Mouse (Mus musculus) intestine, embryonic 14.5 days (tissue): ENCODE data around the gene Elf3. TPM values are rescaled to one million over a fixed set of nuclear protein-coding genes. Genes with fewer than 3 reads are reported as not detected.
"Not testable (repeated sequence)": the region's sequence is repeated elsewhere in the genome, so short reads cannot be mapped to it uniquely, and the experiment has no call there.

Experiments used
- ATAC-seq: fragments of 200-750 bp; cut with Nextera tagmentation; replicated peaks from 2 replicates; pipeline ENCODE4 v1.8.0; 2017; ENCODE audit warnings: low read depth, moderate number of reproducible peaks, moderate TSS enrichment, moderate library complexity; ENCODE audit not compliant: low FRiP score, low TSS enrichment
- DNase-seq: peaks from one replicate; pipeline ENCODE4 v3.0.0-alpha.2; 2018; ENCODE audit warnings: low spot score
- H3K27ac ChIP-seq: fragments of 300-500 bp; sonication (generic); 2 replicates; pipeline ENCODE4 v1.5.1; 2014; ENCODE audit warnings: low read depth, mild to moderate bottlenecking, control low read depth
- H3K27me3 ChIP-seq: fragments of 300-500 bp; sonication (generic); replicated peaks from 2 replicates; pipeline ENCODE4 v1.6.1; 2014; ENCODE audit warnings: low read length, control low read depth; ENCODE audit not compliant: control insufficient read depth, insufficient read depth
- H3K36me3 ChIP-seq: fragments of 300-500 bp; sonication (generic); 2 replicates; pipeline ENCODE4 v1.6.1; 2014; ENCODE audit warnings: low read length, control low read depth; ENCODE audit not compliant: control insufficient read depth, insufficient read depth
- H3K4me1 ChIP-seq: fragments of 300-500 bp; sonication (generic); replicated peaks from 2 replicates; pipeline ENCODE4 v1.6.1; 2014; ENCODE audit warnings: low read length, control low read depth, mixed read lengths; ENCODE audit not compliant: control insufficient read depth, insufficient read depth
- H3K4me2 ChIP-seq: fragments of 300-500 bp; sonication (generic); 2 replicates; pipeline ENCODE4 v1.6.1; 2014; ENCODE audit warnings: low read length
- H3K4me3 ChIP-seq: fragments of 300-500 bp; sonication (generic); 2 replicates; pipeline ENCODE4 v1.5.1; 2014; ENCODE audit warnings: low read depth, low read length, control low read depth, mixed read lengths
- H3K9ac ChIP-seq: fragments of 300-500 bp; sonication (generic); 2 replicates; pipeline ENCODE4 v1.6.1; 2014; ENCODE audit warnings: mild to moderate bottlenecking, low read length
- H3K9me3 ChIP-seq: fragments of 300-500 bp; sonication (generic); 2 replicates; pipeline ENCODE4 v1.6.1; 2016; ENCODE audit warnings: low read length, control low read depth; ENCODE audit not compliant: control insufficient read depth
- WGBS: fragments of 180-500 bp; shearing (Covaris S2); extraction: QIAGEN DNeasy Blood & Tissue Kit; methylation state at CpG from one replicate; pipeline ENCODE4 v1.1.7; 2014; 5-methylcytosine and 5-hydroxymethylcytosine counted together
- polyA plus RNA-seq: library from polyadenylated mRNA; unstranded; fragments of >200 nt; fragmentation: Nextera tagmentation; extraction: Ambion mirVana; gene quantifications from 2 replicates; pipeline ENCODE4 v1.2.1, GENCODE M21; 2014

Gene Elf3
- polyA plus RNA-seq, 1 experiment from 2014 or later = 169 TPM

DNA sequence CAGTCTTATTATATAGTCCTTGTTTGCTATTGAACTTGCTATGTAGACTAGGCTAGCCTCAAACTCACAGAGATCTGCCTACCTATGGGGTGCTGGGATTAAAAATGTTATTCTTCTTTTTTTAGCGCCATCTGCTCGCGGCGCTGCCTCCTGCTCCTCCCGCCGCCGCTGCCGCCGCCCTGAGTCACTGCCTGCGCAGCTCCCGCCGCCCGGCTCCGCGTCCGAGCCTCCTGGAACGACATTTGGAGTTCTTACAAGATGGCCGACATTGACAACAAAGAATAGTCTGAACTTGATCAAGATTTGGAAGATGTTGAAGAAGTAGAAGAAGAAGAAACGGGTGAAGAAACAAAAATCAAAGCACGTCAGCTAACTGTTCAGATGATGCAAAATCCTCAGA is 26.5 kb downstream of the Elf3 start:
- not testable (repeated sequence) for DNase-seq, ATAC-seq

DNA sequence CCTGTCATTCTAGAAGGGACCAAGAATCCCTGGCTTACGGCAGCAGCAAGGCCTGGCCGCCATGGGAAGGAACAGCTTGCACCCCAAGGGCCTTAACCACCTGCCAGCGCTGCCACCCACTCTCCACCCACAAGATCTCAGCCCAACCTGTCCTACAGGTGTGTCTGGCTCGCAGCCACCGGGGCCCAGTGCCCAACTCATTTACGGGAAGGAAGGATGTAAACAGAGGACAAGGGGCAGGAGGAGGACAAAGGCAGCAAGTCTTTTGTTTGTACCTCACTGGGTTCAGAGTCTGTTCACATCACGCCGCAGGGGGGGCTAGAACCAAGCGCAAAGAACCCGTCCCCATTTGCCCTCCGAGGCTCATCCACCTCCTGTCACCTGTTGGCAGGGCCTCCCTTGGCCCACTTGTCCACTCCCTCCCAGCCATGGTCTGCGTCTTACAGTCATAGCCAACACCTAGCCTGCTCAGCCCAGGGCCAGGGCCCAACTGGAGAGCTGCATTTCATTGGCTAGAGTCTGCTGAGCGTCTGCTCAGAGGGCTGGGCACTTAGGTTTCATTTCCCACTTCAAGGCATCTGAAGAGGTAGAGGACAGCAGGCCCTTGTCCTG is 30.9 kb downstream of the Elf3 start:
- H3K4me3 ChIP-seq = no peak overlapping the region
- no peak for ATAC-seq
- H3K4me2 ChIP-seq = no peak overlapping the region
- no peaks in the 10 kb centered on the region for H3K9me3 ChIP-seq
- H3K36me3 ChIP-seq = no peaks in the 10 kb centered on the region
- 76% methylated on average over 13 of the region's 13 CpGs for WGBS
- H3K9ac ChIP-seq = no peak overlapping the region
- no peaks in the 10 kb centered on the region for H3K27me3 ChIP-seq
- no peak for DNase-seq
- peaks cover 5% of the 10 kb centered on the region; the same call in 1 of the 2 replicates for H3K4me1 ChIP-seq
- H3K27ac ChIP-seq = no peak overlapping the region

More for the DNA sequence above, 26.5 kb downstream of the Elf3 start:
- not testable (repeated sequence) for H3K36me3 ChIP-seq, H3K4me3 ChIP-seq, H3K4me2 ChIP-seq, H3K4me1 ChIP-seq, H3K27ac ChIP-seq, H3K27me3 ChIP-seq, H3K9me3 ChIP-seq, H3K9ac ChIP-seq
- 74% methylated on average over 20 of the region's 20 CpGs for WGBS

DNA sequence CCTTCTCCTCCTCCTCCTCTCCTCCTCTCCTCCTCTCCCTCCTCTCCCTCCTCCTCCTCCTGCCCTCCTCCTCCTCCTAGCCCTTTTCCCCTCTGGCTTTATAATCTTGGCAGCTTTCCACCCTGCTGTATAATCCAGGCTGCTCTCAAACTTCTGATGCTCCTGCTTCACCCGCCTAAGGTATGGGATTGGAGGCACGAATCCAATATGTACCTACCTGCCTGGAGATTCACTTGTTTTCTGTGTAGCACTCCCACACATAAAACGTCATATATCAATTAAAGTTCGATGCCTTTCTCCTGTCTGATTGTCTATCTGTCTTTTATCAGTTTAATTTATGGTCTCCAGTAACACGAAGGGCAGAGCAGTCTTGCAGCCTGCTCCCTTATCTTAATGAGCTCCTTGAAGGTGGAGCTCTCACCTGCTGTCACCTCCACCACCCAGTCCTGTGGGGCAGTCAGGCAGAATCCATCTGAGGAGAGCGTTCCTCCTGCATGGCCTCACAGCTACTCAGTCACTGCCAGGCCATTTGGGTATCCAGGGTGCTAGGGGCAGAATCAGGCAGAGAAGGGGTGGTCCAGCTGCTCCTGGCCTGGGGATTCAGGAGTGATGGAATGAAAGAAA is 33.3 kb downstream of the Elf3 start:
- Histone ChIP-seq H3K4me1 (peaks cover 5% of the 10 kb centered on the region; the same call in 1 of the 2 replicates), H3K27me3 (no peaks in the 10 kb centered on the region), H3K9ac (no peak overlapping the region), H3K4me3 (no peak overlapping the region), H3K36me3 (no peaks in the 10 kb centered on the region), H3K9me3 (no peaks in the 10 kb centered on the region), H3K27ac (no peak overlapping the region), H3K4me2 (no peak overlapping the region)
- DNase-seq (no peak), ATAC-seq (peak; percentile 76)
- 17% methylated on average over 6 of the region's 6 CpGs for WGBS

DNA sequence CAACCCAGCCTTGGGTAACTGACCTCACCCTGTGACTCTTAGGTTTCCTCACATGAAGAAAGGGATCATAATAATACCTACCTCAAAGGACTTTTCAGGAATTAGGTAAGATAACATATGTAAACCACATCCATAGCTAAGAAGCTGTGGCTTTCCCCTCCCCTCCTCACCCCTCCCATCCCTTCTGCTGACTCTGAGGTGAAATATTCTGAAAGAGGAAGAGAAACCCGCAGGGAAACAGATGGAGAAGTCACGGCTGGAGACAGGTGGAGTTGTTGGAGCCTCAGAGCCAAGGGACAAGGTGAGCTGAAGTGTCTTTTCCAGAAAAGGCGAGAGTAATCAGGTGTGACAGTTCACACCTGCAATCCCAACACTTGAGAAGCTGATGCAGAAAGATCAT is 34.2 kb downstream of the Elf3 start:
- peaks cover 5% of the 10 kb centered on the region; the same call in 1 of the 2 replicates for H3K4me1 ChIP-seq
- no peaks in the 10 kb centered on the region for H3K36me3 ChIP-seq
- no peak for DNase-seq
- no peak overlapping the region for H3K4me2 ChIP-seq
- no peak for ATAC-seq
- WGBS = 71% methylated on average over 3 of the region's 3 CpGs
- no peak overlapping the region for H3K4me3 ChIP-seq
- no peaks in the 10 kb centered on the region for H3K9me3 ChIP-seq
- H3K27me3 ChIP-seq = no peaks in the 10 kb centered on the region
- no peak overlapping the region for H3K9ac ChIP-seq
- no peak overlapping the region for H3K27ac ChIP-seq

DNA sequence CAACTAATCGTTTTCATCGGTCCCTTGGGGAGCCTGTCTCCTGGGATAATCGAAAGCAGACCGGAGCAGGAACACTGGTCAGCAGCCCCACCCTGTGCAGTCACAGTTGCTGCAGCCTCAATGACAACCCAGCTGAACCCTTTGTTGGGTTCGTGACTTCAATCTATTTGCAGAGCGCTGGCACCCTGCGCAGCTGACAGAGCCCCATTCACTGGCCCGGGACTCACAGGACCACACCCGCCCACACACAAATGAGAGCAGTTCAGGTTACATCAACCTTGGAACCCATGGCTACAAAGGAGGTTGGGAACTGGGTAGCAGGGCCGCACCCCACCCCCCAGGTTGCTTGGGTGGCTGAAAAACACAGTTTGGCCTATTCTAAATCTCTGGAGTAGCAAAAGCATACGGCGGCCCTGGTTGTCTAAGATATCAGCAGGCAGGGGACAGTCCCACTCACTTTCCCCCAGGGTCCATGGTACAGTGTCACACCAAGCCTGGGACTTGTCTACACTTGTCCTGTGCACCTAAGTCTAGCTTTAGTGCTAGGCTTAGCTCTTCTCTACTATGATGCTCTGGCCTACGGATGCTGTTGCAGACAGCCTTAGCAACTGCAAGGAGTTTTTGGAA is 40.6 kb downstream of the Elf3 start:
- Histone ChIP-seq H3K9ac (no peak overlapping the region), H3K9me3 (no peaks in the 10 kb centered on the region), H3K27ac (no peak overlapping the region), H3K4me2 (no peak overlapping the region), H3K36me3 (no peaks in the 10 kb centered on the region), H3K27me3 (no peaks in the 10 kb centered on the region), H3K4me3 (no peak overlapping the region), H3K4me1 (no peaks in the 10 kb centered on the region)
- DNase-seq = no peak
- peak; percentile 61 for ATAC-seq
- 58% methylated on average over 13 of the region's 13 CpGs for WGBS

DNA sequence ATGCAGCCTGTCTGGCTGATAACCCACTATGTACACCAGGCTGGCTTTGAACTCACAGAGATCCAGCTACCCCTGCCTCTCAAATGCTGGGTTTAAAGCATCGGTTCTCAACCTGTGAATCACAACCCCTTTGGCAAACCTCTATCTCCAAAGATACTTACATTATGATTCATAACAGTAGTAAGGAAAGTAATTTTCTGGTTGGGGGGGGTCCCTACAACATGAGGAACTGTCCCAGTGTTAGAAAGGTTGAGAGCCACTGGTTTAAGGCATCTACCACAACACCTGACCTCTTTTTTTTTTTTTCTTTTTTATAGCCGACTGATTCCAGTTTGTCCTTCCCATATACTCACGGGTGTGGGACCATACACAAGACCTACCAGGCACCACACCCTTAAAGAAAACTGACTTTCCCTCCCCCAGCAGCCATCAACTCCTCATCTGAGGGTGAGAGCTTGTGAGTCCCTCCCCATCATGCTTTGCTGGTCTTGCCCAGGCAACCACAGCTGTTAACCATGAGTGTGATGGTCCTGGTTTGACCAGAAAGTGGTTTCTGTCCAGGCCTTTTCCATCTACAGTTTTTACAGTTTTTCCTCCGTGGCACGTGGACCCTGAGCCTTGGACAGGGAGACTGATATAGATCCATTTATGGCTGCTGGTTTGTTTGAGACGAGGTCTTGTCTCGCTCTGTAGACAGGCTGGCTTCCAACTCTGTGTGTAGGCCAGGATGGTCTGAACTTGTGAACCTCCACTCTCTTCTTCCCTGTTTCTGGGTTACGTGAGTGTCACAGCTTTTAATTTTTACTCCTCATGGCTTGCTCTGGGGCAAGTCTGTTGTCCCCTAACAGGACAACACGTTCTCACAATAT is 44.4 kb downstream of the Elf3 start:
- no peak for ATAC-seq
- 78% methylated on average over 9 of the region's 9 CpGs for WGBS
- Histone ChIP-seq H3K4me3 (no peak overlapping the region), H3K9ac (no peak overlapping the region), H3K27ac (no peak overlapping the region), H3K4me1 (no peaks in the 10 kb centered on the region), H3K4me2 (no peak overlapping the region), H3K36me3 (no peaks in the 10 kb centered on the region), H3K9me3 (no peaks in the 10 kb centered on the region), H3K27me3 (no peaks in the 10 kb centered on the region)
- DNase-seq = no peak

DNA sequence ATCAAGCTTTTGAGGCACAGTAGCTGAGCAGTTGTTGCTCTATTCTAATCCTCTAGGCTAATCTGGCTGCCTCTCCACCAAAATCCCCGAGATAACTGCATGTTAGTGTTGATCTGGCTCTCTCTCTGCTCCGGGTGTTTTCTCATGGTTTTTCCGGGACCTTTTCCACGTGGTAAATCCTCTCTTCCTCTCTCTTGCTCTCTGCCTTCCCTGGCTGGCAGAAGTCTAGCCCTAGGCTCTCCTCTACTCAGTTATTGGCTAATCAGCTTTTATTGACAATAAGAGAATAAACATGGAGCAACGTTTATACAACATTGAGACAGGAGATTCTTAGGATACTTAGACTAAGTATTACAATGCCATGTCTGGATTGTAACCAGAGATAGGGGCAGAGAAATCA is 47.9 kb downstream of the Elf3 start:
- 47% methylated on average over 5 of the region's 5 CpGs for WGBS

DNA sequence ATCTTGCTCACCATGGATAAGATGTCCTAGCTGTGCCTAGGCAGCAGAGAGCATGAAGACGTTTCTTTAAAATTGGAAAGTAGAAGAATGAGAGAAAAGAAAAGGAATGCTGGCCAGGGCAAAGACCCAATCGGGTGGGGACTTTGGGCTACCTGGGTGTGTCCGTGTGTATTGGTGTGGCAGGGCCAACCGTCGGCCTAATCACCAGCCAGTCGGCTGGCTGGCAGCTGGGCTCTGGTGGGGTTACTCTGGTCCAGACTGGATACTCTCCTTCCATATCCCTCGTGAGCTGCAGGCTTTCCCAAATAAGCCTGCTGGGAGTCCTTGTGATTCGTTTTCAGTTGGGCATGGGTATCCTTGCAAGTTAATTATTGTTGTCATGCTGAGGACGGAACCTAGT is 49.7 kb downstream of the Elf3 start:
- Histone ChIP-seq H3K27me3 (no peaks in the 10 kb centered on the region), H3K27ac (0 out of 2 replicates have a peak overlapping the region, but pooled peaks have one; percentile 11), H3K9me3 (no peaks in the 10 kb centered on the region), H3K4me2 (no peak overlapping the region), H3K9ac (no peak overlapping the region), H3K4me3 (no peak overlapping the region), H3K4me1 (no peaks in the 10 kb centered on the region), H3K36me3 (no peaks in the 10 kb centered on the region)
- ATAC-seq (no peak), DNase-seq (no peak)
- WGBS = 70% methylated on average over 9 of the region's 9 CpGs

More for the DNA sequence above, 47.9 kb downstream of the Elf3 start:
- H3K9me3 ChIP-seq = no peaks in the 10 kb centered on the region
- no peaks in the 10 kb centered on the region for H3K27me3 ChIP-seq
- DNase-seq (no peak), ATAC-seq (no peak)
- no peak overlapping the region for H3K27ac ChIP-seq
- H3K4me2 ChIP-seq = no peak overlapping the region
- H3K9ac ChIP-seq = no peak overlapping the region
- no peak overlapping the region for H3K4me3 ChIP-seq
- no peaks in the 10 kb centered on the region for H3K4me1 ChIP-seq
- no peaks in the 10 kb centered on the region for H3K36me3 ChIP-seq
